Mouse (Mus musculus) E14TG2a.4 (cell line): ENCODE data around the gene Mdfic.

ENCODE experiments used
- CTCF ChIP-seq: conservative IDR thresholded peaks from 2 replicates; pipeline ENCODE4 v1.5.1; 2014; ENCODE audit warnings: low read length
- POU5F1 ChIP-seq: IDR thresholded peaks from 2 replicates; pipeline ENCODE4 v1.6.1; 2014; ENCODE audit warnings: low read length, borderline replicate concordance

GRCm38 (mm10) chr6:15777070-15777469 is 56.6 kb downstream of the Mdfic start:
- TF ChIP-seq CTCF (no peak), POU5F1 (no peak)
